In the genomic region with DNA sequence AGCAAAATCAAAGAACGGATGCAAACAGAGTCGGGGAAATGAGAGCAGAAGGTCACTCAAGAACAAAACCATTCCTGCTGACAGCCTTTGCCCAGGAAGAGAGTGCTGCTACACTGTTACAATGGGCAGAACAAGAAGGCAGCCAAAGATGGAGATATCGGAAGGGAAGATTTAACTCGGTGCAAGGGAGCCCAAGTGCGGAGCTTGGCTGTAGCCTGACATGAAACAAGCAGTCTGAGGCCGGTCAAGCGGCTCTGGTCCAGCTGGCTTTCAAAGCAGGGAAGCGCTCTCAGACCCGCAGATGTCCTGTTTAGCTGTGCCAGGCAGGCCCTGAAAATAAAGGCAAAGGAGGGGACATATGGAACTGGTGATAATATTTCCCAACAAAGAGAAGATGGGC, we compare ENCODE assay signal across 10 mouse cellular contexts. TPM values are rescaled to one million over a fixed set of nuclear protein-coding genes. Genes with fewer than 3 reads are reported as not detected.
DNase-seq lines count a peak whose midpoint lies in the region; ATAC-seq lines count a peak whose summit lies in the region.
"Had no signal": no experiment of that assay in that cellular context is flagged by ENCODE, and none has a peak within 500 bp of the region (broad histone marks: within the 10 kb centered on the region; RNA-seq: fewer than 3 reads in every experiment).

No protein-coding gene starts in this region.

- no peaks in the 10 kb centered on the region for H3K9me3 ChIP-seq in heart, embryonic 11.5 days (replicated peaks; ENCODE audit: control insufficient read depth, low read length)
- H3K9me3 ChIP-seq in limb, embryonic 13.5 days: peaks cover 4% of the 10 kb centered on the region; the same call in 1 of the 2 replicates

- ATAC-seq in heart, embryonic 11.5 days (replicated peaks; ENCODE audit: insufficient number of reproducible peaks, low FRiP score, low TSS enrichment): no peak
- peak; percentile 38; the same call in 1 of the 2 replicates for ATAC-seq in limb, embryonic 13.5 days (ENCODE audit: low FRiP score, low read depth)

- H3K4me2 ChIP-seq in heart, embryonic 11.5 days: no peak overlapping the region
- H3K4me2 ChIP-seq in limb, embryonic 13.5 days (replicated peaks): peak overlapping the region; percentile 19; the same call in 1 of the 2 replicates

- no peaks in the 10 kb centered on the region for H3K36me3 ChIP-seq in heart, embryonic 11.5 days (ENCODE audit: control insufficient read depth, insufficient read depth, low read length)
- no peaks in the 10 kb centered on the region for H3K36me3 ChIP-seq in limb, embryonic 13.5 days

- H3K9ac ChIP-seq in heart, embryonic 11.5 days (ENCODE audit: low read depth, low read length): peak overlapping the region; percentile 23; the same call in 1 of the 2 replicates
- H3K9ac ChIP-seq in limb, embryonic 13.5 days: no peak overlapping the region

- no peaks in the 10 kb centered on the region for H3K27me3 ChIP-seq in heart, embryonic 11.5 days (ENCODE audit: control insufficient read depth, insufficient read depth, low read length)
- H3K27me3 ChIP-seq in limb, embryonic 13.5 days: no peaks in the 10 kb centered on the region
- H3K27me3 ChIP-seq: CH12.LX had no signal

- H3K4me1 ChIP-seq in heart, embryonic 11.5 days (ENCODE audit: control insufficient read depth, insufficient read depth, low read length): no peaks in the 10 kb centered on the region
- H3K4me1 ChIP-seq in limb, embryonic 13.5 days: peaks cover 21% of the 10 kb centered on the region

- DNase-seq in heart, adult 18-20 months: no peak
- peak; percentile 36 to 38 for DNase-seq in right cerebral cortex, postnatal 10 days (ENCODE audit: low spot score in 2 of 2)
- DNase-seq in right cerebral cortex, postnatal 4 days: no peak
- DNase-seq in retina, embryonic 14.5 days (ENCODE audit: low spot score): no peak
- no peak for DNase-seq in layer of hippocampus, postnatal 14 days (ENCODE audit: low spot score in 2 of 2)
- no peak for DNase-seq in gastrocnemius, postnatal 36 days
- DNase-seq: thymus, postnatal 14 days had no signal

- no peak overlapping the region for H3K4me3 ChIP-seq in heart, embryonic 11.5 days (ENCODE audit: low read depth, low read length)
- no peak overlapping the region for H3K4me3 ChIP-seq in limb, embryonic 13.5 days

- intact Hi-C loops in gastrocnemius, postnatal 36 days (cut with DNase I): no loop called here

- 43% methylated on average over 9 of the region's 9 CpGs for WGBS in heart, embryonic 11.5 days (ENCODE audit: insufficient replicate concordance)
- 54% methylated on average over 9 of the region's 9 CpGs for WGBS in limb, embryonic 13.5 days

- H3K27ac ChIP-seq in heart, embryonic 11.5 days (ENCODE audit: low read depth, low read length): no peak overlapping the region
- H3K27ac ChIP-seq in limb, embryonic 13.5 days: no peak overlapping the region

RNA-seq across cellular contexts. Expression of gene Dapl1, which starts 26.0 kb away (rescaled TPM):
- 0.70 TPM in 1 of 2 replicates, not detected in the other for polyA plus RNA-seq in heart, embryonic 11.5 days (2014; fragmentation: Nextera tagmentation; extraction: Ambion mirVana)
- 1 to 10 TPM in 1 of 2 experiments, not detected in 1; 1.3 TPM for total RNA-seq in heart, adult 18-20 months (2021)
- 1.2 and 1.7 TPM in 2 replicates for polyA plus RNA-seq in limb, embryonic 13.5 days (2015; fragmentation: Nextera tagmentation; extraction: Ambion mirVana)
- total RNA-seq in layer of hippocampus, postnatal 14 days (2021): not detected
- total RNA-seq in gastrocnemius, postnatal 36 days (2021): not detected
- total RNA-seq: CH12.LX had no signal

Comparison
In these comparisons a context has a peak if more than half of its experiments do, and no peak if none do; other contexts are left out.
1. DNase-seq: peak in right cerebral cortex, postnatal 10 days (2 of 2); none in heart, adult 18-20 months (0 of 2), right cerebral cortex, postnatal 4 days (single experiment), retina, embryonic 14.5 days (single experiment), layer of hippocampus, postnatal 14 days (0 of 2) and gastrocnemius, postnatal 36 days (0 of 2).